In the genomic region with DNA sequence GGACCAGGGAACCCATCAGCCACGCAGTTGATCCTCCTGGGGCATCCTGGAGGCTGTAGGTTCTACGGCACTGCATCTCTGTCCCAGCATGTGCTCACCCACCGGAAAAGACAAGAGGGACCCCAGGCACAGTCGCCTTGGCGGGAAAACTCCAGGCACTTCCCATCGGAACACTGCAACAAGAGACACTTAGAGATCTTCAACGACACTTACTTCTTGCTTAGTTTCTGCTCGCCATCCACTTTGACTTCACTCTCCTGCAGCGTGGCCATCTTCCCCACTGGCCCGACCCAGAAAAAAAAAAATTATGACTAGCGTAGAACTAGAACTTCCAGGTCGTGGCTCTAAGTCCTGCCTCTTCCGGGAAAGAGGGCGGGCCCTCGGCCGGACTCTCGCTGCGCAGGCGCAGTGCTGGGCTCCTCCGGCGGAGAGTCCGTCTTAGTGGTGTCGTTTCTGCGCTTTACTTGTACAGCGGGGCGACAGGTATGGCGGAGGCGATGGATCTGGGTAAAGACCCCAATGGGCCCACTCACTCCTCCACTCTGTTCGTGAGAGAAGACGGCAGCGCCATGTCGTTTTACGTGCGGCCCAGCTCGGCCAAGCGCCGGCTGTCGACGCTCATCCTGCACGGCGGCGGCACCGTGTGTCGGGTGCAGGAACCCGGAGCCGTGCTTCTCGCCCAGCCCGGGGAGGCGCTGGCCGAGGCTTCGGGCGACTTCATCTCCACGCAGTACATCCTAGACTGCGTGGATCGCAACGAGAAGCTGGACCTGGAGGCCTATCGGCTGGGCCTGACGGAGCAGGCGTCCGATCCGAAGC, we compare ENCODE assay signal across 8 mouse cellular contexts. TPM values are rescaled to one million over a fixed set of nuclear protein-coding genes. Genes with fewer than 3 reads are reported as not detected.
DNase-seq lines count a peak whose midpoint lies in the region; ATAC-seq and TF ChIP-seq lines count a peak whose summit lies in the region.

A gene (minus strand): TSS at position 327 of the 819 bp plus-strand sequence.
A gene (plus strand): TSS at position 402 of the 819 bp plus-strand sequence.

- peaks cover 62% of the 10 kb centered on the region for H3K79me2 ChIP-seq in CH12.LX (replicated peaks; ENCODE audit: control insufficient read depth, extremely low read depth, insufficient read depth, poor library complexity, severe bottlenecking)

- in situ Hi-C loops in CH12.LX (cut with MboI; ENCODE audit: low pct_ligation_motif_present, low pct_unique_long_range_greater_than_20kb, low sequenced_read_pairs) = no loop called here

- H3K36me3 ChIP-seq in CH12.LX (replicated peaks in 1 of 2; ENCODE audit: control insufficient read depth in 1 of 2, insufficient read depth in 1 of 2, low read length in 1 of 2) = peaks cover 8 to 39% of the 10 kb centered on the region in 2 experiments
- no peaks in the 10 kb centered on the region for H3K36me3 ChIP-seq in forebrain, embryonic 11.5 days (ENCODE audit: control insufficient read depth, insufficient read depth, low read length)
- H3K36me3 ChIP-seq in heart, embryonic 16.5 days (ENCODE audit: control insufficient read depth, insufficient read depth) = no peaks in the 10 kb centered on the region; the same call in 1 of the 2 replicates
- peaks cover 16% of the 10 kb centered on the region; the same call in 1 of the 2 replicates for H3K36me3 ChIP-seq in liver, embryonic 15.5 days (replicated peaks)
- H3K36me3 ChIP-seq in neural tube, embryonic 12.5 days = peaks cover 10% of the 10 kb centered on the region; the same call in 1 of the 2 replicates

- under 1% methylated on average over 61 of the region's 61 CpGs for WGBS in forebrain, embryonic 11.5 days
- under 1% methylated on average over 61 of the region's 61 CpGs for WGBS in heart, embryonic 16.5 days
- under 1% methylated on average over 61 of the region's 61 CpGs for WGBS in liver, embryonic 15.5 days (ENCODE audit: insufficient replicate concordance)
- under 1% methylated on average over 61 of the region's 61 CpGs for WGBS in neural tube, embryonic 12.5 days

- no peak for TF ChIP-seq EP300 in CH12.LX (IDR thresholded peaks at IDR 0.05; ENCODE audit: low read length)

- TF ChIP-seq RAD21 in CH12.LX (IDR thresholded peaks at IDR 0.05; ENCODE audit: low read depth, low read length) = no peak

- peak; percentile 92 for DNase-seq in CH12.LX (ENCODE audit: extremely low read depth)
- peak; percentile 86 for DNase-seq in c-Kit-positive CD71-positive TER-119-negative erythroid progenitor cells, embryonic 14.5 days (ENCODE audit: low read depth)
- peak; percentile 95 for DNase-seq in forebrain, embryonic 11.5 days (ENCODE audit: low spot score)
- DNase-seq in kidney, postnatal 36 days = peak; percentile 93 to 97
- DNase-seq in telencephalon, adult 2 months (ENCODE audit: low read depth, low spot score) = peak; percentile 92

- H3K9me3 ChIP-seq in CH12.LX (replicated peaks; ENCODE audit: low read length) = no peaks in the 10 kb centered on the region
- no peaks in the 10 kb centered on the region for H3K9me3 ChIP-seq in forebrain, embryonic 11.5 days (ENCODE audit: control insufficient read depth, low read length)
- no peaks in the 10 kb centered on the region for H3K9me3 ChIP-seq in heart, embryonic 16.5 days (replicated peaks; ENCODE audit: control insufficient read depth, low read length)
- no peaks in the 10 kb centered on the region for H3K9me3 ChIP-seq in liver, embryonic 15.5 days (replicated peaks)
- H3K9me3 ChIP-seq in neural tube, embryonic 12.5 days = no peaks in the 10 kb centered on the region

- no peak for TF ChIP-seq CTCF in CH12.LX (conservative IDR thresholded peaks at IDR 0.05 in 1 of 2, IDR thresholded peaks at IDR 0.05 in 1 of 2; ENCODE audit: low read depth in 2 of 2, low read length in 2 of 2)

- peak within 1 kb of the TSS; percentile 95 for H3K4me2 ChIP-seq in CH12.LX (ENCODE audit: insufficient read depth, low read depth, poor library complexity, severe bottlenecking)
- peak within 1 kb of the TSS; percentile 94 for H3K4me2 ChIP-seq in forebrain, embryonic 11.5 days (ENCODE audit: low read depth, low read length, severe bottlenecking)
- H3K4me2 ChIP-seq in heart, embryonic 16.5 days (ENCODE audit: low read depth, low read length) = peak within 1 kb of the TSS; percentile 94
- H3K4me2 ChIP-seq in liver, embryonic 15.5 days = peak within 1 kb of the TSS; percentile 98
- peak within 1 kb of the TSS; percentile 91 for H3K4me2 ChIP-seq in neural tube, embryonic 12.5 days (replicated peaks)

- H3K4me3 ChIP-seq in CH12.LX (replicated peaks in 1 of 3; ENCODE audit: low read depth in 2 of 3, low read length in 2 of 3, poor library complexity in 1 of 3) = peak within 1 kb of the TSS; percentile 70 to 95 (median 90)
- peak within 1 kb of the TSS; percentile 92 for H3K4me3 ChIP-seq in forebrain, embryonic 11.5 days (ENCODE audit: low read depth, low read length)
- H3K4me3 ChIP-seq in heart, embryonic 16.5 days (ENCODE audit: low read length) = peak within 1 kb of the TSS; percentile 98
- peak within 1 kb of the TSS; percentile 94 for H3K4me3 ChIP-seq in liver, embryonic 15.5 days (replicated peaks)
- peak within 1 kb of the TSS; percentile 79 for H3K4me3 ChIP-seq in neural tube, embryonic 12.5 days

- peak within 1 kb of the TSS; percentile 82 for H3K9ac ChIP-seq in CH12.LX (ENCODE audit: insufficient read depth, low read depth)
- peak within 1 kb of the TSS; percentile 89 for H3K9ac ChIP-seq in forebrain, embryonic 11.5 days (ENCODE audit: low read length)
- peak within 1 kb of the TSS; percentile 91 for H3K9ac ChIP-seq in heart, embryonic 16.5 days (ENCODE audit: low read length)
- H3K9ac ChIP-seq in liver, embryonic 15.5 days = peak within 1 kb of the TSS; percentile 84
- H3K9ac ChIP-seq in neural tube, embryonic 12.5 days = peak within 1 kb of the TSS; percentile 86

- peak; percentile 96 for ATAC-seq in forebrain, embryonic 11.5 days (replicated peaks; ENCODE audit: low FRiP score)
- ATAC-seq in heart, embryonic 16.5 days (replicated peaks; ENCODE audit: extremely low read depth, insufficient read depth, low FRiP score) = peak; percentile 95
- peak; percentile 86 for ATAC-seq in liver, embryonic 15.5 days (ENCODE audit: insufficient read depth)
- peak; percentile 94 for ATAC-seq in neural tube, embryonic 12.5 days (ENCODE audit: low FRiP score, low read depth)

- TF ChIP-seq POLR2A in CH12.LX (IDR thresholded peaks at IDR 0.05; ENCODE audit: low read depth, low read length) = peak; percentile 92

- dilution Hi-C loops in CH12.LX (cut with MboI; ENCODE audit: extremely low pct_ligation_motif_present, extremely low pct_unique_long_range_greater_than_20kb, low sequenced_read_pairs) = no loop called here

- no peaks in the 10 kb centered on the region for H3K27me3 ChIP-seq in CH12.LX (replicated peaks)
- H3K27me3 ChIP-seq in forebrain, embryonic 11.5 days (ENCODE audit: control insufficient read depth, insufficient read depth, low read length) = no peaks in the 10 kb centered on the region
- no peaks in the 10 kb centered on the region for H3K27me3 ChIP-seq in heart, embryonic 16.5 days (ENCODE audit: control insufficient read depth, insufficient read depth, low read length)
- H3K27me3 ChIP-seq in liver, embryonic 15.5 days = no peaks in the 10 kb centered on the region
- H3K27me3 ChIP-seq in neural tube, embryonic 12.5 days (replicated peaks) = no peaks in the 10 kb centered on the region

- peak within 1 kb of the TSS; percentile 42; the same call in 1 of the 2 replicates for H3K27ac ChIP-seq in CH12.LX (ENCODE audit: insufficient read depth, low read depth)
- peak within 1 kb of the TSS; percentile 18; the same call in 1 of the 2 replicates for H3K27ac ChIP-seq in forebrain, embryonic 11.5 days (ENCODE audit: low read depth, low read length)
- H3K27ac ChIP-seq in heart, embryonic 16.5 days (ENCODE audit: low read length) = peak within 1 kb of the TSS; percentile 79
- peak within 1 kb of the TSS; percentile 85 for H3K27ac ChIP-seq in liver, embryonic 15.5 days (replicated peaks)
- H3K27ac ChIP-seq in neural tube, embryonic 12.5 days = peak within 1 kb of the TSS; percentile 47

- peaks cover 8 to 22% of the 10 kb centered on the region in 2 experiments for H3K4me1 ChIP-seq in CH12.LX (ENCODE audit: control insufficient read depth in 1 of 2, insufficient read depth in 2 of 2)
- peaks cover 8% of the 10 kb centered on the region; the same call in 1 of the 2 replicates for H3K4me1 ChIP-seq in forebrain, embryonic 11.5 days (replicated peaks; ENCODE audit: control insufficient read depth, insufficient read depth, low read length)
- peaks cover 18% of the 10 kb centered on the region for H3K4me1 ChIP-seq in heart, embryonic 16.5 days (ENCODE audit: control insufficient read depth, insufficient read depth, low read length)
- H3K4me1 ChIP-seq in liver, embryonic 15.5 days (replicated peaks) = peaks cover 44% of the 10 kb centered on the region
- peaks cover 22% of the 10 kb centered on the region for H3K4me1 ChIP-seq in neural tube, embryonic 12.5 days

TF ChIP-seq in CH12.LX, 34 proteins besides CTCF, POLR2A, EP300 and RAD21 (continues in another document):
- TF ChIP-seq E2F4 (IDR thresholded peaks at IDR 0.05; ENCODE audit: insufficient replicate concordance, low read depth, low read length) (peak; percentile 82; the same call in 1 of the 2 replicates), ZNF384 (IDR thresholded peaks at IDR 0.05; ENCODE audit: low read depth, low read length) (peak; percentile 99), JUN (IDR thresholded peaks at IDR 0.05; ENCODE audit: insufficient read depth, low read depth, low read length) (no peak), UBTF (IDR thresholded peaks at IDR 0.05; ENCODE audit: low read depth, low read length) (peak; percentile 92), MXI1 (IDR thresholded peaks at IDR 0.05; ENCODE audit: low read depth, low read length) (peak; percentile 93; the same call in 1 of the 2 replicates)

RNA-seq across cellular contexts. Expression of the first gene that starts in this region (rescaled TPM):
- total RNA-seq in CH12.LX (2012; rRNA removed) (304 and 324 TPM in 2 replicates), CH12.LX (2014; rRNA removed) (257 TPM in 2 replicates)
- 373 and 400 TPM in 2 replicates for polyA plus RNA-seq in CH12.LX (2012; ENCODE audit: insufficient read length, low read depth)
- 261 and 263 TPM in 2 replicates for polyA plus RNA-seq in forebrain, embryonic 11.5 days (2014; fragmentation: Nextera tagmentation; extraction: Ambion mirVana)
- 129 and 139 TPM in 2 replicates for polyA plus RNA-seq in heart, embryonic 16.5 days (2015; fragmentation: Nextera tagmentation; extraction: Ambion mirVana)
- 75.9 and 78.4 TPM in 2 replicates for polyA plus RNA-seq in liver, embryonic 15.5 days (2015; fragmentation: Nextera tagmentation; extraction: Ambion mirVana)
- polyA plus RNA-seq in neural tube, embryonic 12.5 days (2016; fragmentation: Nextera tagmentation; extraction: Ambion mirVana) = 193 and 198 TPM in 2 replicates

RNA-seq across cellular contexts. Expression of the second gene that starts in this region (rescaled TPM):
- total RNA-seq in CH12.LX (2012; rRNA removed) (8.1 and 9.4 TPM in 2 replicates), CH12.LX (2014; rRNA removed) (12.0 and 12.4 TPM in 2 replicates)
- 11.7 and 13.7 TPM in 2 replicates for polyA plus RNA-seq in CH12.LX (2012; ENCODE audit: insufficient read length, low read depth)
- 33.6 and 33.9 TPM in 2 replicates for polyA plus RNA-seq in forebrain, embryonic 11.5 days (2014; fragmentation: Nextera tagmentation; extraction: Ambion mirVana)
- 17.7 and 19.2 TPM in 2 replicates for polyA plus RNA-seq in heart, embryonic 16.5 days (2015; fragmentation: Nextera tagmentation; extraction: Ambion mirVana)
- polyA plus RNA-seq in liver, embryonic 15.5 days (2015; fragmentation: Nextera tagmentation; extraction: Ambion mirVana) = 5.9 and 6.0 TPM in 2 replicates
- 44.9 and 45.5 TPM in 2 replicates for polyA plus RNA-seq in neural tube, embryonic 12.5 days (2016; fragmentation: Nextera tagmentation; extraction: Ambion mirVana)

Comparison
In these comparisons a context has a peak if more than half of its experiments do, and no peak if none do; other contexts are left out.
1. Peak in every context shown above with its lines: DNase-seq, ATAC-seq, H3K4me3 ChIP-seq and H3K27ac ChIP-seq.
2. H3K27ac ChIP-seq: peak in every context shown above with its lines; median percentile 85 in liver, embryonic 15.5 days; 79 in heart, embryonic 16.5 days; 47 in neural tube, embryonic 12.5 days; 42 in CH12.LX; 18 in forebrain, embryonic 11.5 days.